Mouse (Mus musculus) intestine, embryonic 14.5 days (tissue): ENCODE data around the gene Soat2. TPM values are rescaled to one million over a fixed set of nuclear protein-coding genes. Genes with fewer than 3 reads are reported as not detected.

Experiments used
- ATAC-seq: fragments of 200-750 bp; cut with Nextera tagmentation; replicated peaks from 2 replicates; pipeline ENCODE4 v1.8.0; 2017; ENCODE audit warnings: low read depth, moderate number of reproducible peaks, moderate TSS enrichment, moderate library complexity; ENCODE audit not compliant: low FRiP score, low TSS enrichment
- DNase-seq: peaks from one replicate; pipeline ENCODE4 v3.0.0-alpha.2; 2018; ENCODE audit warnings: low spot score
- H3K27ac ChIP-seq: fragments of 300-500 bp; sonication (generic); 2 replicates; pipeline ENCODE4 v1.5.1; 2014; ENCODE audit warnings: low read depth, mild to moderate bottlenecking, control low read depth
- H3K27me3 ChIP-seq: fragments of 300-500 bp; sonication (generic); replicated peaks from 2 replicates; pipeline ENCODE4 v1.6.1; 2014; ENCODE audit warnings: low read length, control low read depth; ENCODE audit not compliant: control insufficient read depth, insufficient read depth
- H3K36me3 ChIP-seq: fragments of 300-500 bp; sonication (generic); 2 replicates; pipeline ENCODE4 v1.6.1; 2014; ENCODE audit warnings: low read length, control low read depth; ENCODE audit not compliant: control insufficient read depth, insufficient read depth
- H3K4me1 ChIP-seq: fragments of 300-500 bp; sonication (generic); replicated peaks from 2 replicates; pipeline ENCODE4 v1.6.1; 2014; ENCODE audit warnings: low read length, control low read depth, mixed read lengths; ENCODE audit not compliant: control insufficient read depth, insufficient read depth
- H3K4me2 ChIP-seq: fragments of 300-500 bp; sonication (generic); 2 replicates; pipeline ENCODE4 v1.6.1; 2014; ENCODE audit warnings: low read length
- H3K4me3 ChIP-seq: fragments of 300-500 bp; sonication (generic); 2 replicates; pipeline ENCODE4 v1.5.1; 2014; ENCODE audit warnings: low read depth, low read length, control low read depth, mixed read lengths
- H3K9ac ChIP-seq: fragments of 300-500 bp; sonication (generic); 2 replicates; pipeline ENCODE4 v1.6.1; 2014; ENCODE audit warnings: mild to moderate bottlenecking, low read length
- H3K9me3 ChIP-seq: fragments of 300-500 bp; sonication (generic); 2 replicates; pipeline ENCODE4 v1.6.1; 2016; ENCODE audit warnings: low read length, control low read depth; ENCODE audit not compliant: control insufficient read depth
- WGBS: fragments of 180-500 bp; shearing (Covaris S2); extraction: QIAGEN DNeasy Blood & Tissue Kit; methylation state at CpG from one replicate; pipeline ENCODE4 v1.1.7; 2014; 5-methylcytosine and 5-hydroxymethylcytosine counted together
- polyA plus RNA-seq: library from polyadenylated mRNA; unstranded; fragments of >200 nt; fragmentation: Nextera tagmentation; extraction: Ambion mirVana; gene quantifications from 2 replicates; pipeline ENCODE4 v1.2.1, GENCODE M21; 2014

Soat2 gene
- polyA plus RNA-seq, 1 experiment from 2014 or later = 4.7 TPM

- ATAC-seq (no peak), DNase-seq (no peak)
- Histone ChIP-seq H3K9ac (no peak overlapping the region), H3K9me3 (no peaks in the 10 kb centered on the region), H3K4me2 (no peak overlapping the region), H3K27me3 (no peaks in the 10 kb centered on the region), H3K36me3 (peaks cover 94% of the 10 kb centered on the region), H3K4me3 (no peak overlapping the region), H3K27ac (no peak overlapping the region), H3K4me1 (peaks cover 13% of the 10 kb centered on the region)
- 92% methylated on average over 6 of the region's 6 CpGs for WGBS
These were observed 38.1 kb upstream of the Soat2 start for GRCm38 (mm10) chr15:102112181-102112580.

DNA sequence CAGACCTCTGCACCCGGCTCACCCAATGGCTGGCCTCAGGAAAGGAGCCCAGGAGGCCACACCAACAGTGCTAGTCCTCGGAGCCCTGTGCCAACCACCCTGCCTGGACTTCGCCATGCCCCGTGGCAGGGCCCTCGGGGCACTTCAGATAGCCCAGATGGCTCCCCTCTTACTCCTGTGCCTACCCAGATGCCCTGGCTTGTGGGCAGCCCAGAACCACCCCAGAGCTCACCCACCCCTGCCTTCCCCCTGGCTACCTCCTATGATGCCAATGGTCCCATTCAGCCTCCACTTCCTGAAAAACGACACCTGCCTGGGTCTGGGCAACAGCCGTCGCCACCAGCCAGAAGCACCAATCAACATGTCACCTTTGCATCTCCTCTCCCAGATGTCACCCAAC lies 37.5 kb upstream of the Soat2 start:
- Histone ChIP-seq H3K4me2 (no peak overlapping the region), H3K4me1 (peaks cover 13% of the 10 kb centered on the region), H3K27ac (no peak overlapping the region), H3K9ac (no peak overlapping the region), H3K36me3 (peaks cover 94% of the 10 kb centered on the region), H3K4me3 (no peak overlapping the region), H3K27me3 (no peaks in the 10 kb centered on the region), H3K9me3 (no peaks in the 10 kb centered on the region)
- no peak for ATAC-seq
- 78% methylated on average over 8 of the region's 8 CpGs for WGBS
- no peak for DNase-seq

GRCm38 (mm10) chr15:102113674-102114073 lies 36.7 kb upstream of the Soat2 start:
- peaks cover 94% of the 10 kb centered on the region for H3K36me3 ChIP-seq
- no peaks in the 10 kb centered on the region for H3K27me3 ChIP-seq
- H3K4me2 ChIP-seq = no peak overlapping the region
- peaks cover 10% of the 10 kb centered on the region for H3K4me1 ChIP-seq
- H3K9me3 ChIP-seq = no peaks in the 10 kb centered on the region
- H3K4me3 ChIP-seq = no peak overlapping the region
- no peak overlapping the region for H3K9ac ChIP-seq
- DNase-seq = no peak
- WGBS = 82% methylated on average over 4 of the region's 4 CpGs
- no peak for ATAC-seq
- H3K27ac ChIP-seq = no peak overlapping the region

GRCm38 (mm10) chr15:102114651-102115260 lies 35.6 kb upstream of the Soat2 start:
- 87% methylated on average over 7 of the region's 7 CpGs for WGBS

GRCm38 (mm10) chr15:102115731-102116231 lies 34.5 kb upstream of the Soat2 start:
- peaks cover 90% of the 10 kb centered on the region for H3K36me3 ChIP-seq
- no peak overlapping the region for H3K9ac ChIP-seq
- H3K4me3 ChIP-seq = no peak overlapping the region
- H3K27me3 ChIP-seq = no peaks in the 10 kb centered on the region
- H3K4me2 ChIP-seq = no peak overlapping the region
- 75% methylated on average over 9 of the region's 9 CpGs for WGBS
- H3K27ac ChIP-seq = no peak overlapping the region
- H3K9me3 ChIP-seq = no peaks in the 10 kb centered on the region
- ATAC-seq = no peak
- peaks cover 8% of the 10 kb centered on the region; the same call in 1 of the 2 replicates for H3K4me1 ChIP-seq
- DNase-seq = no peak

More at GRCm38 (mm10) chr15:102114651-102115260, 35.6 kb upstream of the Soat2 start:
- H3K36me3 ChIP-seq = peaks cover 98% of the 10 kb centered on the region
- H3K27me3 ChIP-seq = no peaks in the 10 kb centered on the region
- H3K4me1 ChIP-seq = peaks cover 8% of the 10 kb centered on the region; the same call in 1 of the 2 replicates
- no peak overlapping the region for H3K4me3 ChIP-seq
- H3K9ac ChIP-seq = no peak overlapping the region
- DNase-seq = no peak
- H3K4me2 ChIP-seq = no peak overlapping the region
- no peaks in the 10 kb centered on the region for H3K9me3 ChIP-seq
- ATAC-seq = no peak
- no peak overlapping the region for H3K27ac ChIP-seq

GRCm38 (mm10) chr15:102116753-102117415 lies 33.4 kb upstream of the Soat2 start:
- Histone ChIP-seq H3K27me3 (no peaks in the 10 kb centered on the region), H3K4me2 (no peak overlapping the region), H3K9ac (no peak overlapping the region), H3K36me3 (peaks cover 90% of the 10 kb centered on the region), H3K27ac (peak overlapping the region; percentile 27; the same call in 1 of the 2 replicates), H3K4me3 (no peak overlapping the region), H3K4me1 (peaks cover 8% of the 10 kb centered on the region; the same call in 1 of the 2 replicates), H3K9me3 (no peaks in the 10 kb centered on the region)
- ATAC-seq = no peak; the same call in 1 of the 2 replicates
- WGBS = 62% methylated on average over 11 of the region's 11 CpGs
- no peak for DNase-seq

DNA sequence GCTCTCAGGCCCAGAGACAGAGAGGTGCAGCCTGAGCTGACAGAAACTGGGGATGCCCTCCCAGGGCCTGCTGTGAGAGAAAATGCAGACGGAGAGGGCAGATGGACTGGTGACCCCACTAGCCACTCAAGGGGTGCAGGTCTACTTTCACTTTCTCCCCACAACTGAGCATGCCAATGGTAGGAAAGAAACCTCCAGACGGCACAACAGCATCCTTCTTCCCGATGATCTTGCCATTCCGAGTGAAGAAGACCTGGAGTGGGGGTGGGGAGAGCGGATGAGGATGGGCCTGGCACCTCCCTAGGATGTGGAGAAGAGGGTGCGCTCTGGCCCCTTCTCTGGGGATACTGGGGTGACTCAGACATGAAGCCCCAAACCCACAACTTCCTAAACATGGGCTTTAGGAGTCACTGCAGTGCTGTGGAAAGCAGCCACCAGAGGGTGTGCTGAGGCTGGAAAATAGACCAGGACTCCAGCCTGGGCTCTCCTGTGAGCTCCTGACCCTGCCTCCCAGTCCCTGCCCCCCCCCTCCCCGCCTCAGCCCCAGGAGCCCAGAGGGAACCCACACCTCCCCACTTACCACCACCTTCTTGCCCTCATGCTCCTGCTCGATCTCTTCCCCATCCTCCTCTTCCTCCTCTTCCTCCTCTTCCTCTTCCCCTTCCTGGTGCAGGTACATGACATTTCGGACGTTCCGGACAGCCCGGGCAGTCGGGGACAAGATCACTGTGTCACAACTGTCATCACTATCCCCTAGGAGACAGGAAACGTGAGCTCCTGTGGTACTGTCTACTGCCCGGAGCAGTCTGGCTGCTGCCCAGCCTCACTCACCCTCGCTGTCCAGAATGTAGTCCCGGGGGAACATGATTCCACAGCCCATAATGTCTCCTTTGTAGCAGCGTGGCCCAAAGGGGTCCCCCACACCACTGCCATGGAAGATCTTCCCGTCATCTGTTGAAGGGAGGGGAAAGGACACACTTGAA lies 32.6 kb upstream of the Soat2 start:
- H3K4me3 ChIP-seq = no peak overlapping the region
- ATAC-seq (no peak), DNase-seq (no peak)
- no peak overlapping the region for H3K9ac ChIP-seq
- H3K27ac ChIP-seq = no peak overlapping the region
- H3K4me1 ChIP-seq = peaks cover 8% of the 10 kb centered on the region; the same call in 1 of the 2 replicates
- H3K4me2 ChIP-seq = no peak overlapping the region
- H3K27me3 ChIP-seq = no peaks in the 10 kb centered on the region
- 83% methylated on average over 19 of the region's 19 CpGs for WGBS
- H3K9me3 ChIP-seq = no peaks in the 10 kb centered on the region
- H3K36me3 ChIP-seq = peaks cover 85% of the 10 kb centered on the region

- Histone ChIP-seq H3K4me3 (no peak overlapping the region), H3K27ac (no peak overlapping the region), H3K4me1 (peaks cover 8% of the 10 kb centered on the region; the same call in 1 of the 2 replicates), H3K36me3 (peaks cover 80% of the 10 kb centered on the region), H3K27me3 (no peaks in the 10 kb centered on the region), H3K9me3 (no peaks in the 10 kb centered on the region), H3K9ac (no peak overlapping the region), H3K4me2 (no peak overlapping the region)
- 88% methylated on average over 4 of the region's 4 CpGs for WGBS
- DNase-seq (no peak), ATAC-seq (no peak)
These were observed 31.7 kb upstream of the Soat2 start for GRCm38 (mm10) chr15:102118591-102118990.
